19 mouse cellular contexts compared by ENCODE assay signal in genomic region chr9:7846667-7847199, GRCm38 (mm10). TPM values are rescaled to one million over a fixed set of nuclear protein-coding genes. Genes with fewer than 3 reads are reported as not detected.
A peak's percentile ranks its signal among the peaks of the same experiment; 100 is the strongest.
DNase-seq lines count a peak whose midpoint lies in the region; ATAC-seq and TF ChIP-seq lines count a peak whose summit lies in the region.
"Had no signal": no experiment of that assay in that cellular context is flagged by ENCODE, and none has a peak within 500 bp of the region (broad histone marks: within the 10 kb centered on the region; RNA-seq: fewer than 3 reads in every experiment).

No protein-coding gene starts in this region.

- 89% methylated on average over 1 of the region's 1 CpGs for WGBS in stomach, postnatal 0 days

- H3K4me2 ChIP-seq in stomach, postnatal 0 days (replicated peaks; ENCODE audit: low read depth), result no peak overlapping the region
- H3K4me2 ChIP-seq: embryonic facial prominence, embryonic 12.5 days; forebrain, embryonic 15.5 days; heart, embryonic 13.5 days; hindbrain, embryonic 13.5 days had no signal

- TF ChIP-seq POLR2A in MEL (IDR thresholded peaks at IDR 0.05; ENCODE audit: control insufficient read depth in 1 of 2, insufficient read depth in 1 of 2, low read depth in 1 of 2, low read length in 2 of 2, poor library complexity in 1 of 2), result no peak

- peak; percentile 58 for ATAC-seq in CD4-positive, CD25-positive, alpha-beta regulatory T cell, adult 4 months
- peak; percentile 12 to 29; a peak in 2 of 4 replicates for ATAC-seq in hematopoietic stem cell, adult 5-6 weeks (replicated peaks in 1 of 2; ENCODE audit: insufficient read depth in 1 of 2, low FRiP score in 2 of 2, low TSS enrichment in 1 of 2, low read depth in 1 of 2, poor library complexity in 2 of 2, severe bottlenecking in 2 of 2)
- ATAC-seq in monocyte, adult 5-6 weeks (replicated peaks; ENCODE audit: insufficient number of reproducible peaks, low FRiP score, low TSS enrichment, poor library complexity, severe bottlenecking), result peak; percentile 58
- no peak for ATAC-seq in stomach, postnatal 0 days (ENCODE audit: low FRiP score, low TSS enrichment)
- ATAC-seq: forebrain, embryonic 15.5 days; intestine, embryonic 16.5 days had no signal

- no peak overlapping the region for H3K9ac ChIP-seq in MEL (ENCODE audit: control insufficient read depth, low read depth, low read length, poor library complexity, severe bottlenecking)
- no peak overlapping the region for H3K9ac ChIP-seq in stomach, postnatal 0 days (ENCODE audit: low read length)
- H3K9ac ChIP-seq: embryonic facial prominence, embryonic 12.5 days; forebrain, embryonic 15.5 days; heart, embryonic 13.5 days; hindbrain, embryonic 13.5 days had no signal

- H3K27me3 ChIP-seq in MEL (ENCODE audit: control insufficient read depth in 1 of 2, insufficient read depth in 2 of 2, low read length in 2 of 2), result no peaks in the 10 kb centered on the region
- H3K27me3 ChIP-seq in stomach, postnatal 0 days (ENCODE audit: control insufficient read depth, insufficient read depth, low read length), result no peaks in the 10 kb centered on the region
- H3K27me3 ChIP-seq: embryonic facial prominence, embryonic 12.5 days; forebrain, embryonic 15.5 days; heart, embryonic 13.5 days; hindbrain, embryonic 13.5 days had no signal

- H3K4me1 ChIP-seq in MEL (ENCODE audit: control insufficient read depth in 1 of 2, insufficient read depth in 2 of 2, low read length in 2 of 2), result peaks cover 0 to under 1% of the 10 kb centered on the region in 2 experiments; a peak in 1 of 4 replicates
- H3K4me1 ChIP-seq in stomach, postnatal 0 days (replicated peaks; ENCODE audit: control insufficient read depth, insufficient read depth), result no peaks in the 10 kb centered on the region
- H3K4me1 ChIP-seq: embryonic facial prominence, embryonic 12.5 days; forebrain, embryonic 15.5 days; hindbrain, embryonic 13.5 days had no signal

- TF ChIP-seq EP300 in MEL (IDR thresholded peaks at IDR 0.05; ENCODE audit: low read depth in 1 of 2, low read length in 2 of 2), result no peak
- no peak for TF ChIP-seq EP300 in stomach, postnatal 0 days (optimal IDR thresholded peaks at IDR 0.05)

- H3K36me3 ChIP-seq in MEL (ENCODE audit: control insufficient read depth in 1 of 2, insufficient read depth in 2 of 2, low read length in 2 of 2), result no peaks in the 10 kb centered on the region; a peak in 1 of 4 replicates
- H3K36me3 ChIP-seq in stomach, postnatal 0 days (ENCODE audit: control insufficient read depth, insufficient read depth, low read length), result no peaks in the 10 kb centered on the region
- H3K36me3 ChIP-seq: forebrain, embryonic 15.5 days; hindbrain, embryonic 13.5 days had no signal

- no peak for TF ChIP-seq RAD21 in MEL (IDR thresholded peaks at IDR 0.05; ENCODE audit: low read depth, low read length)

- TF ChIP-seq CTCF in MEL (IDR thresholded peaks at IDR 0.05 in 2 of 3, conservative IDR thresholded peaks at IDR 0.05 in 1 of 3; ENCODE audit: control insufficient read depth in 1 of 3, insufficient read depth in 1 of 3, low read depth in 2 of 3, low read length in 3 of 3, poor library complexity in 1 of 3, severe bottlenecking in 1 of 3), result no peak
- no peak for TF ChIP-seq CTCF in stomach, postnatal 0 days (IDR thresholded peaks at IDR 0.05; ENCODE audit: low read depth)

- H3K9me3 ChIP-seq in MEL (replicated peaks; ENCODE audit: insufficient read depth, low read length), result no peaks in the 10 kb centered on the region
- no peaks in the 10 kb centered on the region for H3K9me3 ChIP-seq in stomach, postnatal 0 days (ENCODE audit: control insufficient read depth, low read length)
- H3K9me3 ChIP-seq: embryonic facial prominence, embryonic 12.5 days; forebrain, embryonic 15.5 days; heart, embryonic 13.5 days; hindbrain, embryonic 13.5 days had no signal

- H3K27ac ChIP-seq in MEL (ENCODE audit: control insufficient read depth, low read depth, low read length), result no peak overlapping the region
- H3K27ac ChIP-seq in stomach, postnatal 0 days (replicated peaks), result no peak overlapping the region
- H3K27ac ChIP-seq: embryonic facial prominence, embryonic 12.5 days; forebrain, embryonic 15.5 days; heart, adult 2 months; heart, embryonic 13.5 days; hindbrain, embryonic 13.5 days had no signal

- H3K79me2 ChIP-seq in MEL (ENCODE audit: control insufficient read depth, insufficient read depth, low read length, poor library complexity), result no peaks in the 10 kb centered on the region

- DNase-seq in MEL (ENCODE audit: low read depth, low spot score), result peak; percentile 45
- no peak for DNase-seq in spleen, postnatal 36 days (ENCODE audit: low spot score in 2 of 2)
- DNase-seq in kidney, adult 18-20 months, result no peak
- no peak for DNase-seq in stomach, postnatal 0 days (ENCODE audit: low spot score)
- DNase-seq: adrenal gland, postnatal 10 days; cerebellum, adult 11 months; cerebellum, adult 8-10 months; cerebellum, postnatal 14 days; gastrocnemius, postnatal 36 days; heart, adult 2 months; heart, postnatal 4 days had no signal

- no peak overlapping the region for H3K4me3 ChIP-seq in MEL (ENCODE audit: control insufficient read depth in 1 of 2, insufficient read depth in 1 of 2, low read depth in 2 of 2, low read length in 2 of 2)
- H3K4me3 ChIP-seq in stomach, postnatal 0 days (ENCODE audit: low read depth, low read length), result no peak overlapping the region
- H3K4me3 ChIP-seq: embryonic facial prominence, embryonic 12.5 days; forebrain, embryonic 15.5 days; heart, adult 2 months; heart, embryonic 13.5 days; hindbrain, embryonic 13.5 days had no signal

TF ChIP-seq in MEL, 35 proteins besides CTCF, POLR2A, EP300 and RAD21:
- no peak for TF ChIP-seq GATA1 (IDR thresholded peaks at IDR 0.05; ENCODE audit: low read depth, low read length)
- no peak for TF ChIP-seq MYB (IDR thresholded peaks at IDR 0.05; ENCODE audit: low read depth, low read length)
- TF ChIP-seq SMC3 (IDR thresholded peaks at IDR 0.05; ENCODE audit: low read depth, low read length), result no peak
- no peak for TF ChIP-seq ZC3H11A (IDR thresholded peaks at IDR 0.05; ENCODE audit: low read depth, low read length)
- TF ChIP-seq ZNF384 (IDR thresholded peaks at IDR 0.05; ENCODE audit: low read depth, low read length), result no peak
- TF ChIP-seq JUND (IDR thresholded peaks at IDR 0.05; ENCODE audit: low read depth, low read length), result no peak
- no peak for TF ChIP-seq MYC (IDR thresholded peaks at IDR 0.05; ENCODE audit: low read depth, low read length)
- no peak for TF ChIP-seq TCF12 (IDR thresholded peaks at IDR 0.05; ENCODE audit: low read depth, low read length)
- no peak for TF ChIP-seq CHD2 (IDR thresholded peaks at IDR 0.05; ENCODE audit: low read length)
- no peak for TF ChIP-seq MAX (IDR thresholded peaks at IDR 0.05; ENCODE audit: low read length)
- no peak for TF ChIP-seq BHLHE40 (IDR thresholded peaks at IDR 0.05; ENCODE audit: borderline replicate concordance, low read depth, low read length)
- TF ChIP-seq UBTF (IDR thresholded peaks at IDR 0.05; ENCODE audit: borderline replicate concordance, insufficient read depth, low read depth, low read length), result no peak
- TF ChIP-seq USF2 (IDR thresholded peaks at IDR 0.05; ENCODE audit: borderline replicate concordance in 1 of 2, insufficient read depth in 1 of 2, low read depth in 1 of 2, low read length in 2 of 2), result no peak
- TF ChIP-seq USF1 (IDR thresholded peaks at IDR 0.05; ENCODE audit: low read depth, low read length), result no peak
- TF ChIP-seq ZMIZ1 (IDR thresholded peaks at IDR 0.05; ENCODE audit: low read depth, low read length), result no peak
- TF ChIP-seq CHD1 (IDR thresholded peaks at IDR 0.05; ENCODE audit: low read depth, low read length), result no peak
- TF ChIP-seq ELF1 (IDR thresholded peaks at IDR 0.05; ENCODE audit: low read depth, low read length), result no peak
- TF ChIP-seq POLR2AphosphoS2 (IDR thresholded peaks at IDR 0.05; ENCODE audit: low read length), result no peak
- no peak for TF ChIP-seq SIN3A (IDR thresholded peaks at IDR 0.05; ENCODE audit: low read length)
- TF ChIP-seq E2F4 (IDR thresholded peaks at IDR 0.05; ENCODE audit: borderline replicate concordance, low read depth, low read length), result no peak

RNA-seq across cellular contexts. Expression of gene Birc2, which starts 9.9 kb away (rescaled TPM):
- polyA plus RNA-seq in CD4-positive, CD25-positive, alpha-beta regulatory T cell, adult 4 months (2017; shearing (Covaris generic)), result 100 to 1,000 TPM; 138 to 145 TPM
- 29.6 TPM in 2 replicates for total RNA-seq in MEL (2012; rRNA removed)
- 10 to 100 TPM in 1 of 2 experiments, not detected in 1; 33.0 TPM for polyA plus RNA-seq in MEL (2012; ENCODE audit: insufficient read depth in 1 of 2, insufficient read length in 2 of 2, low read depth in 1 of 2, low replicate concordance in 2 of 2, missing spikeins in 1 of 2)
- total RNA-seq in hematopoietic stem cell, adult 5-6 weeks (2017), result 106 and 107 TPM in 2 replicates
- 79.5 to 117 TPM (median 103 TPM) in 3 replicates for total RNA-seq in monocyte, adult 5-6 weeks (2017)
- polyA plus RNA-seq in stomach, postnatal 0 days (2015; fragmentation: Nextera tagmentation; extraction: Ambion mirVana), result 17.2 and 20.0 TPM in 2 replicates

RNA-seq across cellular contexts. Expression of gene Birc3, which starts 26.3 kb away (rescaled TPM):
- 100 to 1,000 TPM; 121 to 171 TPM for polyA plus RNA-seq in CD4-positive, CD25-positive, alpha-beta regulatory T cell, adult 4 months (2017; shearing (Covaris generic))
- 11.6 and 15.9 TPM in 2 replicates for total RNA-seq in MEL (2012; rRNA removed)
- 10 to 100 TPM in 1 of 2 experiments, not detected in 1; 26.5 TPM for polyA plus RNA-seq in MEL (2012; ENCODE audit: insufficient read depth in 1 of 2, insufficient read length in 2 of 2, low read depth in 1 of 2, low replicate concordance in 2 of 2, missing spikeins in 1 of 2)
- total RNA-seq in hematopoietic stem cell, adult 5-6 weeks (2017), result 87.4 and 95.3 TPM in 2 replicates
- total RNA-seq in monocyte, adult 5-6 weeks (2017), result 352 to 549 TPM (median 444 TPM) in 3 replicates
- polyA plus RNA-seq in stomach, postnatal 0 days (2015; fragmentation: Nextera tagmentation; extraction: Ambion mirVana), result 5.1 and 5.2 TPM in 2 replicates
